Mouse (Mus musculus) common myeloid progenitor, adult 5-6 weeks (primary cell): ENCODE results near the gene Gpr180. TPM values are rescaled to one million over a fixed set of nuclear protein-coding genes. Genes with fewer than 3 reads are reported as not detected.
"Not testable (repeated sequence)": the region's sequence is repeated elsewhere in the genome, so short reads cannot be mapped to it uniquely, and the experiment has no call there.

Experiments
- ATAC-seq: replicated peaks from 2 replicates; pipeline ENCODE4 v1.8.0; 2016; ENCODE audit warnings: low read depth, mild to moderate bottlenecking, moderate TSS enrichment, inconsistent platforms; ENCODE audit not compliant: poor library complexity, severe bottlenecking
- total RNA-seq: library from RNA; stranded (forward); fragments of 200-1000, 187-1606 nt; gene quantifications from 2 replicates; pipeline ENCODE4 v1.2.3, GENCODE M21; 2017

Gpr180 gene
- 6.5 and 11.1 TPM in 2 replicates for total RNA-seq

DNA sequence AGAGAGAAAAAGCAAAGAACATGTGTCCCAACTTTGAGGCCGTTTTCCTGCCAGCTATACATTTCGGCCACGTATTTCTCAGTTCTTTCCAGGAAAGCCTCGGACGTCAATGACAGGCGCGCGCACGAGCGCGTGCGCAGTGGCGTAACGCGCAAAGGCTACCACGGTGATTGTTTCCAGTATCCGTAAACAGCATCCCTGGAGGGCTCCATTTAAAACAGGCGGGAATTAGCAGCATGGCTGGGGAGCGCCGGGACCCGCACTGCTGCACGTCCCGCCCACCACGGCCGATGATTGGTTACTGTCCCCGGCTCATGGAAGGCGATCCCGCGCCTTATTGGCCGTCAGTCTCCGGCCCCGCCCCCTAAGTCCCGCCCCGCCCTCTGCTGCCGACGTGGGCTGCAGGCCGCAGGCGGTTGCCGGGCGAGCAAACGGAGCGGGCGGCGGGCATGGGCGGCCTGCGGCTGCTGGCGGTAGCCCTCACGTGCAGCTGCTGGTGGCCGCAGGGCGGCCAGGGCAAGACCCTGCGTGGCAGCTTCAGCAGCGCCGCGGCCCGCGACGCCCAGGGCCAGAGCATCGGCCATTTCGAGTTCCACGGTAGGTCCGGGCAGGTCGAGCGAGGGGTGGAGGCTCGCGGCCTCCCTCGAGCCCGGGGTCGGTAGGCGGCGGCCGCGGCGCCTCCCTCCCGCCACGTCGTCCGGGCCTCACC, at the start of gene Gpr180:
Gpr180 (plus strand) TSS at position 415 of the 709 bp plus-strand sequence.
- peak; percentile 85 for ATAC-seq

DNA sequence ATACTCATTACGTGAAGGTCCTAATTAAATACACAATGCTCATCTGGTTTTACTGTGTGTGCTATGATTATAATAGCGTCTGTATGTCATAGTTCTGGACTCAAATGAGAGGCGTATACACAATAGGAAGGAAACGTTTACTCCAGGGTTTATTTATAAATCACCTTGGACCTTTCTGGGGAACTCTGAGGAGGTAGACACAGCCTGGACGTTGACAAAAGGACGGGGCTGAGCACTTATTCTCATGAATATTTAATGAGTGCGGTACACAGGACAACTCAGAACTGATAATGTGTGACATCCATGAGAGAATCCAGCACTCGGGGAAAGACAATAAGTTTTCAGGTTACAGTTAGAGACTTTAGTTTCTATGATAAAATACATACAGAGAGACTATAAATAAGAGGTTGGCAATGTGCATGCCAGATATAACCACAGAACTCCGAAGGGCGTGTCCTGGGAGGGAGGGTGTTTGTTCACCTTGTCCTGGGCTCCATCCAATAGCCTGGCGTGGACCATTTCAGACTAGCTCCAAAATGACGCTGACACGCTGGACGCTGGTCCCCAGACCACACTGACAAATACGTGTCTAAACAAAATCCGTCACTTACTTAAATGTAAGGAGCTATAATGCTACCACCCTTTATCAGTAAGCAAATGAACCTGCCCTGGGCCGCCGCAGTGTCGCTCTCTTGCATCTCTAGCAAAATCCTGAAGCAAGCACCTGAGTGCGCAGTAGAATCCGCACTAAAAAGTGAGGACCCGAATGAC, 48.3 kb upstream of the Gpr180 start:
- peak; percentile 72 for ATAC-seq

DNA sequence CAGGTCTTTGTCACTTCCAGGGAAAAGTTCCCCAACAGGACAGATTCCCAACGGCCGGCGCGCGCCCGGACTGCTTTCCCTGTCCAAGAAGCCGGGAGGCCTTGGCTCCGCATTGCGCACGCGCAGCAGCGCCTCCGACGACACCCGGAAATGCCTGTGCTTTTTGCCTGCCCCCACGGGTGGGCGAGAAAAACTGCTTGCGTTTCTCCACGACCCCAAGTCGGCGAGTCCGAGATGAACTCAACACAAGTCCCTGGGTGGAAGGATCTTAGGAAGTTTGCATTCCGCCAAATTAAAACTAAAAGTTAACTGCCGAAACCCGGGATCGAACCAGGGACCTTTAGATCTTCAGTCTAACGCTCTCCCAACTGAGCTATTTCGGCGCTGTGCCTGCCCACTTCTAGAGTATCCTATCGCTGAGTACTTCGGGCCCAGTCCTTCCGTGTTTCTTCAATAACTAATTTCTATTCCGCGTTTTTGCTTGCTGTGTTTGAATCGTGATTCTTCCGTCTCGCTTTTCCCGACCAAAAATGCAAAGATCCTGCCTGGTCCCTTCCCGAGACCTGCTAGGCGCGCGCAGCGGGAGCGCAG, 47.6 kb upstream of the Gpr180 start:
- peak; percentile 72 for ATAC-seq

DNA sequence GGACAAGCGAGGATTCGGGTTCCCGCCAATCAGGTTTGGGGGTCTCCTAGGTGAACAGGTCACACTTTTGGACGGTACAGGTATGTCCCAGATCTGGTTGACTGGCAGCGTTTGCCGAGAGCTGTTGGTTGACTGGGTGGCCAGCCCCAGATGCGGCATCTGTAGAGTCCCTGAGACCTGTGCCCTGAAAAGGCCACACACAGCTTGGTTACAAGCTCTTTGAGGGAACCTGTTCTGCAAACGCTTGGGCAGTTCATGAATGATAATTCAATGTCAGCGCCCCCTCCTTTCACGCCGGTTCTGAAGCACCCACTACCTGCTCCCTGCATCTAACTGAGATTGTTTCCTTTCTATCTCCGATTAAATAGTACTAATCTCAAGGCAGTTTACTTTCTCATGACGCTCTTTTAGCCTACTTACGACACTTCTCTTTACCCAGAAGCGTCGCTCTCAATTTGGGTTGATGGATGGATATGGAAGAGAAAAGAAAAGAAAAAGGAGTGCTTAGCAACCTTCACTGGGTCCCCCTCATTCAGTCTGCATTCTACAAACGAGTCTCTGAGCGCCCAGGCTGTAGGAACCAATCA, 47.1 kb upstream of the Gpr180 start:
- ATAC-seq, result peak; percentile 39

DNA sequence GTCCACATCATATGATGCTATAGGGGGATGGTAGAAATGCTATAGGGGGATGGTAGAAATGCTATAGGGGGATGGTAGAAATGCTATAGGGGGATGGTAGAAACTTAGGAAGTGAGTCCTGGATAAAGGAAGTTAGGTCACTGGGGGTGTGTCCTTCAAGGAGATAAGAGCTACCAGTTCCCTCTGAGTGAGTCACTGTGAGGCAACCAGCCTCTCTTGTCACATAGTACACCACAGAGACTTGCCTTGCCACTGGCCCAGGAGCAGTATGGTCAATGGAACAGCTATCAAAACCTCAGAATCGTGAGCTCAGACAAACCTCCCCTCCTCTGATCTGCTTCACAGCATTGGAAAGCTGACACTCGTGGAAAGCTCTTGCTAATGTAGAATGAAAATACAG, 38.7 kb upstream of the Gpr180 start:
- ATAC-seq, result peak; percentile 87

DNA sequence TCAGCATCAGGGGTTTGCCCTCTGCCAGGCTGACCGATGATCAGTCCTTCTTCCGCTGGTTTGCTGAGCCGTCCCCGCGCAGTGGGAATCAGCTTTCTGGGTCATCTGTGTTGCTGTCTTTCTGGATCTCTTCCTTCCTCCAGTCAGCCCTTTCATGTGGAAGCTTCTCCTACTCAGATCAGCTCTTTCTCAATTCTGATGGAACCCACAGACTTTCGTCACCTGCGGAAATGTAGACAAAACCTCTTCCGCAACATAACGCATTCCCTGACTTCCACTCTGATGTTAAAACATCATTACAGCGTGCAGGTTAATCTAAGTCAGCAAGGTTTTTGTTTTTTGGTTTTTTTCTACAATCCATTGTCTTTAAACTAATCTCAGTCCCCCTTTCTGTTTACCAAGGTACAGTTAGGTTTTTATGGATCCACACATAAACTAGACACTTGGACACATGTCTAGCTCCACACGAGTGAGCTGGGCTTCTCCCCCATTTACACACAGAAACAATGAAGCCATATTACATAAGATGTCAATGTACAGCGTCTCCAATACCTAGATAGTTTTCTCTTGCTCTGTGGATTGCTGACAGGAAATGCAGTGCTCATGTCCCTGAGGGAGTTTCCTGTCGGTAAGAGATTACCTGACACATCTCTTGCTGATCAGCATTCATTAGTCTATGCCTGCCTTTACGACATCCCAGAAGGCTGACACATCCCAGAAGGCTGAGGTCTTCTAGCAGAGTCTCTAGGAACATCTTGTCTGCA, 35.5 kb upstream of the Gpr180 start:
- no peak; the same call in 1 of the 2 replicates for ATAC-seq

DNA sequence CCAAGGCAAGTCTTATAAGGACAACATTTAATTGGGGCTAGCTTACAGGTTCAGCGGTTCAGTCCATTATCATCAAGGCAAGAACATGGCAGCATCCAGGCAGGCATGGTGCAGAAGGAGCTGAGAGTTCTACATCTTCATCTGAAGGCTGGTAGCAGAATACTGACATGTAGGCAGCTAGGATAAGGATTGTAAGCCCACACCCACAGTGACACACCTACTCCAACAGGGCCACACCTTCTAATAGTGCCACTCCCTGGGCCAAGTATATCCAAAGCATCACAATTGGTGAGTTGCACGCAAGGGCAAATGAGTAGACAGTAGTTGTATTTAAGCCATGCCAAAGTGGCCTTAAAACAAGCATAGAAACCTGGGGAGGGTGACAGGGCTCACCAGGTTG, 29.5 kb upstream of the Gpr180 start:
- not testable (repeated sequence) for ATAC-seq

DNA sequence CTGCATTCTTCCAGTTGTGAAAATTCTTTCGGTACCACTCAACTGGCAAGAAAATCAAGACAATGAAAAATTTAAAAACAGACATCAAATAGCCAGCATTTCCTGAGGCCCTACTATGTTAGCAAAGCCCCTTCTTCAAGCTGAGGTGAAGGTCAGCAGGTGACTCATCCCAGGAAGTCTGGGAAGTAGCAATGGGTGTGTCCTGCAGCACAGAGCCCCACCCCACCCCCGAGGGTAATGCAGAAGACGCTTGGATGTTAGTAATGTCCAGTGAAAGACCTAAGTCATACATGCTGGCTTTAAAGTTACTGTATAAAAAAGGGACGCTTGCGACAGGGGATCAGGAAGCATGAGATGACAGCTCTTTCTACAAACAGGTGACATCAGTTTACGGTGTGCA, 23.8 kb upstream of the Gpr180 start:
- no peak for ATAC-seq

DNA sequence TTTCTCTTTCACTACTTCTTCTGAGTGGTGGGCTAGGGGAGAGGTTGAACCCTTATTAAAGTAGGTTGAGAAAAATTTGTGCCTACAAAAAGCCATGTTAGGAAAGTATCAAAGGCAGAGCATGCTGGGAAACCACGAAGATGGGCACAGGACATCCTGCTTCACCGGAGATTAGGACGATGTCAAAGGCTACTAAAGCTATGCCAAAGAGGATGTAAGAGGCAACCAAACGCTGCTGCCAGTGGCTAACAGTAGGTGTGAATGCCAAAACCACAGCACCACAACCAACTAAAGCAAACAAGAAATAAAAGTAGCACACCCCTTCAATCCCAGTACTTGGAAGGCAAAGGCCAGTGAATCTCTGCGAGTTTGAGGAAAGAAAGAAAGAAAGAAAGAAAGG, 12.8 kb upstream of the Gpr180 start:
- ATAC-seq, result peak; percentile 53

DNA sequence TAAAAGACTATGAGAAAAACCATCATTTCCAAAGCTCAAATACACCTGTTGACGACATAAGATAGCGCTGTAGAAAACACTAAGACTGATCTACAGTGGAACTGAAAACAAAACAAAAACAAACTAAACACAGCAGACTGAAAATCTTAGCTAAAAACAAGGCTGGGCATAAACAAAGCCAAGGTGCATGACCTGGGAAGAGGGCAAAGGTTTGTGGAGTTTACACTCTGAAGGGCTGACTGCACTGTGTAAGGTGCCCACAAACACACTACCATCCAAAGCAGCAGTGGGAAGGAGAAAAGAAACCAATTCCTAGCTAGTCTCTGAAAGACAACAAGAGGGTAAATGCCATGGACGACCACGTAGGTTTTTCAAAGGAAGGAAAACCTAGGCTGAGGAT, 12.2 kb upstream of the Gpr180 start:
- no peak for ATAC-seq

DNA sequence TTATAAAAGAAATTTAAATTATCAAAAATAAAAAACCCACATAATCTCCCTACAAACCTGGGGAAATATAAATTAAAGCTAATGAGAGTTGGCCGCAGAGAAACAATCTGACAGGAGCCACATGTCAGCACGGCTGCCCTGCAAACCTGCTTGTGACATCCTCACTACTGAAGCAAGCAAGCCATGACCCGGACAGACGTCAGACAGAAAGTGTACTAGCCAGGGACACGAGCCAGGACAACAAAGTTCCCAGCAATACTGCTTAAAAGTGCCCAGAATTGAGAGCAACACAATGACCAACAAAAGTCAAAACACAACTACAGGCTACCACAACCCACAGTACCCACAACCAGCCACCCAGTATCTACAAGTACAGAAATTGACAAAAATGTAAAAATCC, 10.7 kb upstream of the Gpr180 start:
- ATAC-seq, result no peak

DNA sequence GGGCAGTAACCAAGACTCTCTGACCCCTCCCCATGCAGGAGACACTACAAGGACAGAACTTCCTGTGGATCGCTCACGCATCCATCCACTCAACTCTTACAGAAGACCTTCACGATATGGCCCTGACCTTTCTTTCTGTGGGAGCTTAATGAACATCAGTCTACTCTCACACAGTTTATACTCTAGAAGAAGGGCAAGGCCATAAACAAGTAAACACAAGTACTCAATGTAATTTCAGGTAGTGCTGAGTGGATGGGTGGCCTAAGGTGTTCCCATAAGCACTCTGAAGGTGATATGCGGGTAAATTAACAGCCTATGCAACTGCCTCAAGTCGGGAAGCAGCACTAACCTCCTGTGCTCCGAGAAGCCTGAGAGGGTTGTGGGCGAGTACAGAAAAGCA, 5.5 kb upstream of the Gpr180 start:
- no peak for ATAC-seq

DNA sequence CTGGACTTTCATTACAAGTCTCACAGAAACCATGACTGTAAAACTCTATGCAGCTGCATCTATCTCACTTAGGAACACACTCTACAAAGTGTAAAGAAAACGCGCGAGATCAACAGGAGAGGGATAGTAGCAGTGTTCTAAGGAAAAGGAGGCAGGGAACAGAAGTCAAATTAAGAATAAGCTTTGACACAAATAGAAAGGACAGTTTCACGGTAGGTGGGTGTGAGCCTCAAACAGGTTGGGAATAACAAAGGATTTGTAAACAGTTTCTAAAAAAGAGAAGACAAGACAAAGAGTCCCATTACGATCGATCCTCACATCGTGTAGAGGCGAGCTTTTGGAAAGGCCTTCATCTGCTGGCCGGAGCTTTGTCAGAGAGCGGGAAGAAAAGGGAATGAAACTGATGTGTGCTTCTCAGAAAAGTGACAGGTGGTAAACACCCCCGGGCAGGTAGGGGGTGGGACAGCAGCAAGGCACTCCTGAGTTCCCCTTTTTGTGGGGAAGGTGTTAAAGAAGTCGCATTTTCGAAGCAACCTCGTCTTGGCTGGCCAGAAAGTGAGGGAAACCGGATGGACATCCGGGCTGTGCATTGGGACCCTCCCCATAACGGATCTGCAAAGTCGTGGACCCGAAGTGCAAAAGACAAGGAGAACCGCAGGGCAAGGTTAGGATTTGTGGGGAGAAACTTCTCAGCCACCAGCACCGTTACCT, 4.9 kb upstream of the Gpr180 start:
- ATAC-seq, result peak; percentile 10

DNA sequence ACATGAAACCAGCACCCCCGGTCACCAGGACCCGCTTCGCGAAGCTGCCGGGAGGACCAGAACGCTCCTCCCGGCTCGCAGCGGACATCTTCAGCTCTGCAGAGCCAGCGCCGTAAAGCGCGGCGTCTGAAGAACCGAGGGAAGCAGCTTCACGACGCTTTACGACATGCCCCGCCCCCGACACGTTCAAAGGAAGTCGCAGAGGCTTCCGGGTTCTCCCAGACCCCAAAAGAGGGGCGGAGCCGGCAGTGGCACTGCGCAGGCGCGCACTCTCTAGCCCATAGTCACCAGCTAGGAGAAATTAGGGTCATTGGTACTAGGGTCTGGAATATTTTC, 4.3 kb upstream of the Gpr180 start, which contains the start of gene Tgds:
Tgds (minus strand) TSS at position 114 of the 336 bp plus-strand sequence.
- ATAC-seq, result peak; percentile 81

DNA sequence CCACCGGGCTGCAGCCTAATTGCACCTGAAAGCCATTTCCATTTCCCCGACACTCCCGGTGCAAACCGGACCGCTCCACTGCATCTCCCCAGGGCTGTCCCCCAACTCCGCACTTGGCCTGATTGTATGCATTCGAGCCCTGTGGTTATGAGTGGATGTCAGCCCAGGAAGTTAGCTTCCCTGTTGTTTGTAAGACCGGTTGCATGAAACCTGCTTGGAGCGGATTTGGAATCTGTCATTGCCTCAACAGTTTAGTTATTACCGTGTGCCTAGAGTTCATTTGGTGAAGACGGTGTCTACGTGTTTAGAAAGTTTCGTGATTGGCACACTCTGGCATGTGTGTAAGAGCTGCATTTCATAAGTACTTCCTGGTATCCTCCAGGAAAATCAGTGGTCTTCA, 529 bp downstream of the Gpr180 start:
- 0 out of 2 replicates have a peak, but pooled peaks have one; percentile 6 for ATAC-seq

DNA sequence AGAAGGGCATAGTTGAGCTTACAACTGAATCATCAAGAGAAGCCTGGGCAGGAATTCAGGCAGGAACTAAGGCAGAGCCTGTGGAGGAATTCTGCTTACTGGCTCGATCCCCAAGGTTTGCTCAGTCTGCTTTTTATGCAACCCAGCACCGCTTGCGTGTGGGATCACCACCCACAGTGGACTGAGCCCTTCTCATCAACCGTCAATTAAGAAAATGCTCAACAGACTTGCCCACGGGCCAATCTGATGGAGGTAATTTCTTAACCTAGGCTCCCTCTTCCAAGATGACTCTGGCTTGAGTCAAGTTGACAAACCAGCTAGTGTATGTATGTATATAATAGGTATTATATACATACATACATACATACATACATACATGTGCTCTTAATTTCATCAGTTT, 5.3 kb downstream of the Gpr180 start:
- no peak for ATAC-seq

DNA sequence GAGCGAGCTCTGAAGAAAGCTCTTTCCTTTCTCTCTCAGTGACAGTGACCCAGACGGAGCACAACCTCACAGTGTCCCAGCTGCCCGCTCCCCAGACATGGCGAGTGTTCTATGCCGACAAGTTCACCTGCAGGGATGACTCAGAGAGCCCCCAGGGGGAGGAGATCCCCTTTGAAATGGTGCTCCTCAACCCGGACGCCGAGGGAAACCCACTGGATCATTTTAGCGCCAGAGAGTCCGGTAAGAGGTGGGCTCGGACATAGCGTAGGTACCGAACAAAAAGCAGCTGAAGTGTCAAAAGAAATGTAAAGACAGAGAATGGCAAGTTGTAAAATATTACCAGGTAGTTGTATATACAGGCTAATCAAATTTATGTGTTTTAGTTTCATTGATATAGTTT, 11.1 kb downstream of the Gpr180 start:
- no peak for ATAC-seq

DNA sequence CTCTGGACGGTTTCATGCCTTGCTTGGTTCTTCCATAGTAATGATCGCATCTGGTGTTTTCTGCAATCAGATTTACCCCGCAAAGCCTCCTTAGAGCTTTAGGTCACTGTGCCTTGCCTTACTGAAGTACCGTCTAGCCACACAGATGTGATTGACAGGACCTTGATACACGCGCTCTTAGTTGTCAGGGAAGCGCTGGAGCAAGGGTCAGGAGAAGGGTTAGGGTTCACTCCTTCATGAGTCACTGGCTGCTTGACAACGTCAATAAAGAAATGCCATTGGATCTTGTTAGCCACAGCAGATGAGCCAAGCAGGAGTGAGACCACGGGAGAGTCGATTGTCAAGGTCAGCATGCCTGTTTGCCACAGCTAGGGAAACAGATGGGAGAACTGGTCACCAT, 11.6 kb downstream of the Gpr180 start:
- no peak for ATAC-seq
